Mouse (Mus musculus): ENCODE measurements around the gene S100a4. TPM values are rescaled to one million over a fixed set of nuclear protein-coding genes. Genes with fewer than 3 reads are reported as not detected.

S100a4 gene
- polyA plus RNA-seq, 1 experiment, result not detected

GRCm38 (mm10) chr3:90589947-90590346, 13.6 kb upstream of the S100a4 start, which contains the start of gene S100a2:
TSS of gene S100a2 (plus strand) at chr3:90590247.
- no peak for TF ChIP-seq GATA1 (IDR thresholded peaks at IDR 0.05; ENCODE audit: low read length)

- no peak for TF ChIP-seq GATA1 (IDR thresholded peaks at IDR 0.05; ENCODE audit: low read length)
Measured at GRCm38 (mm10) chr3:90594466-90594865, 9.1 kb upstream of the S100a4 start.

- no peak for TF ChIP-seq GATA1 (IDR thresholded peaks at IDR 0.05; ENCODE audit: low read length)
Measured at GRCm38 (mm10) chr3:90595556-90595955, 8.0 kb upstream of the S100a4 start.

DNA sequence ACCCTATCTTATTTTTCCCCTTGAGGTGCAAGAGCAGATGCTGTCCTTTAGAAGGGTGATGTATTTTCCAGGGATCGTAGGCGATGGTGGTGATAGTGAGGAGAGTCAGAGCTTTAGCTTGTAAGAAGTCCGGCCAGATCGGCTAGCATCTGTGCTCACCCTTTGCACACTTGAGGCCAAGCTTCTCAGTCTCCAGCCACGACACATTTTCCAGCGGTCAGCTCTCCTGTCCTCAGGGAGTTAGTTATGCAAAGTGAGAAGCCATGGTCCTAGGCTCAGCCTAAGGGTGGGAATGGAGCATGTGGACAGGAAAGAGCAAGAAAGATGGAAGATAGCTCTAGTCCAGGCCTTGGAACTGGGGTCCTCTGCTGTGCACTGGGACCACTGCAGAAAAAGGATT, 6.8 kb upstream of the S100a4 start:
- TF ChIP-seq GATA1 (IDR thresholded peaks at IDR 0.05; ENCODE audit: low read length), result no peak

DNA sequence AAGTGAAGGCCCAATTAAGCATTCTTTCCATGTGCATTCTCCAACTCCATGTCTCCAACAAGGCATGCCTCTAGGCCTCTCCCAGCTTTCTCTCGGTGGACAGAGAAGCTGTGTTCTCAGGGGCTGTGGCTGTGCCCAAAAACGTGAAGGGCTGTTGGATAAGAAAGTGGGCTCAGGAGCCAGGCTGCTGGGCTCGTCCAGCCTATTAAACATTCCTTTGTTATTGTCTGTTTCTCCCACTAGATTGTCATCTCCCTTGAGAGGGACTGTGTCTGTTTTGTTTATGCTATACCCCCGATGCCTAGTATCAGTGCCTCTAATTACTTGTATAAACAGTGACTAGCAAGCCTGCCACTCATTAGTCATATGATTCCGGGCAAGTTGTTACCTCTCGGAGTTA, 5.8 kb upstream of the S100a4 start:
- TF ChIP-seq GATA1 (IDR thresholded peaks at IDR 0.05; ENCODE audit: low read length), result no peak

DNA sequence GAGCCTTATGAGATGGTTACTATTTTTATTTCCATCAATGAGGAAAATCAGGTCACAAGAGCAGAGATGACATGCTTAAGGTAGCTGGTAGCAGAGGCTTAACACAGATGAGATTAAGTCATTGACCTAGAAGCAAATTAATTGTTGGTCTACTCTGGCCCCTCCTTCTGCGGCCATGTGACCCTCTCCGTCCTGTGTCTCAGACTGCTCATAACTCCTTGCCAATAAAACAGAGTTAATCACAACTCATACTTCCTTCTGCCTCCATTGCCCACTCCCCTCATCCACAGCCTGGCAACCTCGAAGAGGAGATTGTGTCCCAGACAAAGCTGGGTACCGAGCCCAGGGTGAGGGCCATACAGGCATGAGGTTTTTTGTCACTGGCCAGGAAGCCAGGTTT, 5.4 kb upstream of the S100a4 start:
- TF ChIP-seq GATA1 (IDR thresholded peaks at IDR 0.05; ENCODE audit: low read length), result no peak

- TF ChIP-seq GATA1 (IDR thresholded peaks at IDR 0.05; ENCODE audit: low read length), result no peak
Measured at GRCm38 (mm10) chr3:90599401-90599800, 4.2 kb upstream of the S100a4 start.

GRCm38 (mm10) chr3:90600036-90600435, 3.5 kb upstream of the S100a4 start:
- TF ChIP-seq GATA1 (IDR thresholded peaks at IDR 0.05; ENCODE audit: low read length), result no peak

DNA sequence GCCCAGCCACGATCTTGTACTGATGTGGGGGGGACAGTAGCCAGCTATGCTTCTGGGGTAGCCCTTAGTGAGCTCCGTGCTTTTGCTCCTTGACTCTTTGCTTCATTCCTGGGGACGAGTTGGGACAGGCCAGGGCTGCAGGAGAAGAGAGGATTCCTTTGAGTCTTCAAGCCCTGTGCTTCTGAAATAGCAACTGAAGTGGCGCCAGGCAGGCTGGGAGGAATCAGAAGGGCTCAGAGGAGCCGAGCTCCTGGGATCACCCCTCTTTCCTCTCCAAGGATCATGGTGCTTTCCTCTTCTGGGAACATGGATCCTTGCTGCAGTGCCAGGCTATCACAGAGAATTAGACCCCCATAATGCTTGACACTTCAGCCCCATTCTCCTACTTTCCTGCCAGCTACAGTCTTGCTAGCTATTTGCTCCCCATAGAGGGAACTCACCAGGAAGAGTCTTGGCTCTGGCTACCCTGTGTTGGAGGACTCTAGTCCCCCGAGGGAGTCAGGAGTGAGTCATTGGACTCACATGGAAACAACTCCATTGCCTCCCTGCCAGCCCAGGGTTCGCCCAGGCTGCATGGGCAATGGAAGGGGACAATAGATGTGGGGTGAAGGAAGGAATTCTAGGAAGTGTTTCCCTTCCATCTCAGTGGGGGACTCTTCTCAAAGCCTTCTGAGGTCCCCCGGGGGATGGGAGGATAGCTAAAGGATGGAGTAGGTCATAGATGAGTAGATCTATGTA, 2.9 kb upstream of the S100a4 start:
- no peak for TF ChIP-seq GATA1 (IDR thresholded peaks at IDR 0.05; ENCODE audit: low read length)

- no peak for TF ChIP-seq GATA1 (IDR thresholded peaks at IDR 0.05; ENCODE audit: low read length)
Measured at GRCm38 (mm10) chr3:90601486-90602110, 2.0 kb upstream of the S100a4 start, which contains the start of gene Gm42674. TSS of gene Gm42674 (plus strand) at chr3:90601904.

DNA sequence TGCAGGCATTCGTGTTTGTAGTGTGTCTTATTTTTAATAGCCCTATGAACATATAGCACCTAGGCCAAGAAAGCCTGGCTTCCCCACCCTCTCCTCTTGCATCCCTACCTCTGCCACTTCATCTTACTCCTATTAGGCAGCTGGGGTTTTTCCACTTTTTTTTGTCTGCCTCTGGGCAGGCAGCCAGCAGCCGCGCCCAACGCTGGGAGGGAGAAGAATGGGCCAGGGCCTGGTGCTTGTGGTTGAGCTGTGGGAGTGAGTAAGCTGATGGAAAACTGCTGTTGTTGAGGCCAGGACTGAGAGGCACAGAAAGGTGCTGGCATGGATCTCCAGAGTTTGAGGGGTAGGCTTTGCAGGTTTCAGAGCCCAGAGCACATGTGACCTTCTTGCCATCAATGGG, 845 bp downstream of the S100a4 start:
- no peak for TF ChIP-seq GATA1 (IDR thresholded peaks at IDR 0.05; ENCODE audit: low read length)

DNA sequence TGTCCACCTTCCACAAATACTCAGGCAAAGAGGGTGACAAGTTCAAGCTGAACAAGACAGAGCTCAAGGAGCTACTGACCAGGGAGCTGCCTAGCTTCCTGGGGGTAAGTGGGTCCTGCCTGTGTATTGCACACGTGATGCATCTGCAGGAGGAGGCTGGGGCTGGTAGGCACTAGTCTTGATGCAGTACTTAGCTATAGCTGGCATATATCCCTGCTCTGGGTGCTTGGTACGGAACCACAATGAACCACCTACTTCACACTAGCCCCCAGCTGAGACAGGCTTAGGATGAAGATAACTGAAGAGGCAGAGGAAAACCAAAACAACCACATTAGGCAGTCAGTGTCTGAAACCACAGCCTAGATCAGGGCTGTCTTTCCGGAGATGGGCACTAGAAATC, 1.5 kb downstream of the S100a4 start:
- TF ChIP-seq GATA1 (IDR thresholded peaks at IDR 0.05; ENCODE audit: low read length), result no peak

- no peak for TF ChIP-seq GATA1 (IDR thresholded peaks at IDR 0.05; ENCODE audit: low read length)
Measured at GRCm38 (mm10) chr3:90605736-90606135, 2.2 kb downstream of the S100a4 start.

DNA sequence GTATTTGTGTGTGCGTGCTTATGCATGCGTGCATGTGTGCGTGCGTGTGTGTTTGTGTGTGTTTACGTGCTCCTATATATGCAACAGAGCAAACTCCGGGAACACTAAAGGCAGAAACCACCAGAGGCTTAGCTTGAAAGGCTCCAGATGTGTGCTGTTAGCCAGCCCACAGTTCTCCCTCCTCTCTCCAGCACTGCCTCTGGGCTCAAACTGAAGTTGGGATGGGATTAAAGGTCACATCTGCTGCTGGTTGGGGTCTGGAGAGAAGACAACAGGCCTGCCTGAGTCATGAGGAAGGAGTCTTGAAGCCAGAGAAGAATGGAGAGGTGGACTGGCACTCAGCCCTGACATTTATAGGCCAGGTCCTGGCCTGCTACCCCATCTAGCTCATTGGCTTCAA, 2.6 kb downstream of the S100a4 start:
- no peak for TF ChIP-seq GATA1 (IDR thresholded peaks at IDR 0.05; ENCODE audit: low read length)

- TF ChIP-seq GATA1 (IDR thresholded peaks at IDR 0.05; ENCODE audit: low read length), result no peak
Measured at GRCm38 (mm10) chr3:90607361-90607760, 3.8 kb downstream of the S100a4 start.

DNA sequence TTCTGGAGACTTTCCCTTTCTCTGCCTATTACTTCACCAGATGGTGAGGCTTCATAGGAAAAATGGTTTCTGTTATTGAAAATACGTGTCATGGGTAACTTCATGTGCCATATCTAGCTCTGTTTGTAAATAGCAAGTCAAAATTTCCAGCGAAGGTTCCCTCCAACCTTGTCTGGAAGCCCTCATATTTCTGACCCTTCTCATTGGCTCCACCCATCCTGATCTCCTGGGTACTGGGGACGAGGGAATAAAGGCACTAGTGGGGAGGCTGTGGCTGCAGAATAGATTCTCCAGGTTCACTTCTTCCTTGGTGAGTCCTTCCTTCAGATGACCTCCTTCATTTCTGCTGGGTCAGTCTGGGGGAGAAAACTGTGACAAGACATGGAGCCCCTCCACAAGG, 4.7 kb downstream of the S100a4 start, which contains the start of gene S100a5:
Gene S100a5 (plus strand): TSS at position 301 of the 400 bp plus-strand sequence.
- TF ChIP-seq GATA1 (IDR thresholded peaks at IDR 0.05; ENCODE audit: low read length), result no peak

DNA sequence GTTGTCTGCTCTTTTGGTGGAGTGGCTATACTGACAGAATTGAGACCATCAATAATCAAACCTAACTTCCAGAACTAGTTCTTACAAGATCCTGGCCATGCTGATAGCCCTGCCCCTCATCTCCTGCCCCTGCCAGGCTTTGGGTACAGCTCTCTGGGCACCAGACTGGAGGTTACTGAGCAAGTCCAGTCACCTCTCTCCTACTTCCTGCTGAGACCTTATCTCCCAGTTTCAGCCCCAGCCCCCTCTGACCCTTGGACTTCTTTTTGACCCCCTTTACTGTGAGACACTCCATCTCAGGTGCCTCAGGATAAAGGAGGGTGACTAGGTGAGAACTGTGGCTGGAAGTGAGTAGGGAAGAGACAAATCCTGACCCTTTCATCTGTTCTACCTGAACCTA, 5.5 kb downstream of the S100a4 start:
- TF ChIP-seq GATA1 (IDR thresholded peaks at IDR 0.05; ENCODE audit: low read length), result no peak

All from G1E-ER4 (cell line).